Mouse (Mus musculus) inflammation-experienced regulatory T-cells, adult 6 months (primary cell): ENCODE results near the gene Ccdc65. TPM values are rescaled to one million over a fixed set of nuclear protein-coding genes. Genes with fewer than 3 reads are reported as not detected.

Experiments used
- ATAC-seq: one replicate; pipeline ENCODE4 v1.8.0; 2017
- polyA plus RNA-seq, 3 experiments: library from polyadenylated mRNA; unstranded; fragments of 100-300 nt; shearing (Covaris generic); gene quantifications; one replicate each; pipeline ENCODE4 v1.2.1; 2017

The Ccdc65 gene
- polyA plus RNA-seq: not detected

- peak; percentile 50 for ATAC-seq
Observed at GRCm38 (mm10) chr15:98707766-98708372, at the start of gene Ccdc65. Gene Ccdc65, plus strand, starts transcription at chr15:98708207.

GRCm38 (mm10) chr15:98662198-98662566 is 45.8 kb upstream of the Ccdc65 start:
- ATAC-seq: peak; percentile 51

GRCm38 (mm10) chr15:98662567-98663545 is 45.2 kb upstream of the Ccdc65 start, which contains the start of gene Ddx23:
Gene Ddx23, minus strand, starts transcription at chr15:98662894.
- ATAC-seq: peak; percentile 95

GRCm38 (mm10) chr15:98664042-98664907 is 43.7 kb upstream of the Ccdc65 start:
- peak; percentile 25 for ATAC-seq

- ATAC-seq: no peak
Observed at GRCm38 (mm10) chr15:98672592-98672991, 35.4 kb upstream of the Ccdc65 start.

- no peak for ATAC-seq
Observed at GRCm38 (mm10) chr15:98673732-98674131, 34.3 kb upstream of the Ccdc65 start.

GRCm38 (mm10) chr15:98674284-98674993 is 33.6 kb upstream of the Ccdc65 start:
- ATAC-seq: no peak

GRCm38 (mm10) chr15:98674994-98675545 is 32.9 kb upstream of the Ccdc65 start:
- ATAC-seq: no peak

GRCm38 (mm10) chr15:98675634-98676250 is 32.3 kb upstream of the Ccdc65 start:
- ATAC-seq: no peak

GRCm38 (mm10) chr15:98676471-98676870 is 31.5 kb upstream of the Ccdc65 start:
- peak; percentile 47 for ATAC-seq

GRCm38 (mm10) chr15:98676940-98677728 is 30.9 kb upstream of the Ccdc65 start, which contains the start of gene Rnd1:
Gene Rnd1, minus strand, starts transcription at chr15:98677461.
- peak; percentile 98 for ATAC-seq

- ATAC-seq: no peak
Observed at GRCm38 (mm10) chr15:98677977-98678376, 30.0 kb upstream of the Ccdc65 start.

- no peak for ATAC-seq
Observed at GRCm38 (mm10) chr15:98680660-98681059, 27.3 kb upstream of the Ccdc65 start.

- no peak for ATAC-seq
Observed at GRCm38 (mm10) chr15:98681633-98682032, 26.4 kb upstream of the Ccdc65 start.

- ATAC-seq: no peak
Observed at GRCm38 (mm10) chr15:98683177-98683576, 24.8 kb upstream of the Ccdc65 start.

- no peak for ATAC-seq
Observed at GRCm38 (mm10) chr15:98683746-98684145, 24.3 kb upstream of the Ccdc65 start.

GRCm38 (mm10) chr15:98685926-98686325 is 22.1 kb upstream of the Ccdc65 start:
- no peak for ATAC-seq

GRCm38 (mm10) chr15:98689682-98690081 is 18.3 kb upstream of the Ccdc65 start:
- no peak for ATAC-seq

- ATAC-seq: no peak
Observed at GRCm38 (mm10) chr15:98691486-98692147, 16.4 kb upstream of the Ccdc65 start.
